Mouse (Mus musculus): ENCODE data around the gene Veph1. TPM values are rescaled to one million over a fixed set of nuclear protein-coding genes. Genes with fewer than 3 reads are reported as not detected.

The Veph1 gene
- polyA plus RNA-seq, 1 experiment from 2014 or later, result 1.0 TPM

DNA sequence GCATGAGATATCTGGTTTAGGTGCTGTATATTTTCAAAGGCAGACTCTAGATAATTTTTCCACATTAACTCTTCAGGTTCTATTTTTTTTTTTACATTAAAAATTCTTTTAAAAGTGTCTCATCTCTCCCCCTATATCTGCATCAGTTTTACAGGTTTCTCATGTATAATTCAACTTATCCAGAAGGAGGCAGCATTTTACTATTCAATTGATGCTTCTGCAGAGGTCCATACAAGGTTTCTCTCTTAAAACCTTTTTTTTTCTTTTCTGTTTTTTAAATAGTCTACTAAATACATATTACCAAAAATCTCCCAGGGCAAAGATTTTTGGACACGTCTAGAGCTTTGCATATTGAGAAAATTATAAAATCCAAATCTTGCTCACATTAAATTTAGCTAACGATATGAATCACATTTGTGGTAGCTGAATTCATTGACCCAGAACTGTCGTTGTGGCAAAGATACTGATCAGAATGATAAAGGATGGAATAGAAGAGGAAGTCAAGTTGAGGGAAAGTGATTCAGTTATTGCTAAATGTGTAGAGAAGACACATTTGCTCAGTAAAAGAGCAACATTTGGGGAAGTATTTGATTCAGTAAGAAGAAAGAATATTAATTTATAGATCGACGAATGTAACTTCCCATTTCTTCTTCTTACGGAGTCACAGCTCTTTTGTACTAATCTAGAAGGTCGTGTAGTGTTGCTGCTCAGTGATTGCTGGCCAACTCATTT, 292.3 kb downstream of the Veph1 start:
- Histone ChIP-seq H3K27ac (replicated peaks) (no peak overlapping the region), H3K4me1 (no peaks in the 10 kb centered on the region), H3K9ac (no peak overlapping the region), H3K4me3 (no peak overlapping the region), H3K27me3 (replicated peaks) (no peaks in the 10 kb centered on the region), H3K9me3 (no peaks in the 10 kb centered on the region), H3K4me2 (no peak overlapping the region), H3K36me3 (no peaks in the 10 kb centered on the region)
- no peak for ATAC-seq (ENCODE audit: extremely low read depth, insufficient number of reproducible peaks, low FRiP score, low TSS enrichment)
- 67% methylated on average over 7 of the region's 7 CpGs for WGBS

Other genes with a start within 250 kb of the Veph1 start
- 5.7 and 6.0 TPM in 2 replicates for gene Ptx3, start 76.9 kb downstream of the Veph1 start, polyA plus RNA-seq (2015; fragmentation: Nextera tagmentation; extraction: Ambion mirVana)